In genomic region chr7:44524502-44524901, GRCm38 (mm10) we compare ENCODE assay signal across 8 mouse cellular contexts. TPM values are rescaled to one million over a fixed set of nuclear protein-coding genes. Genes with fewer than 3 reads are reported as not detected.
DNase-seq lines count a peak whose midpoint lies in the region; ATAC-seq and TF ChIP-seq lines count a peak whose summit lies in the region.
"Had no signal": no experiment of that assay in that cellular context is flagged by ENCODE, and none has a peak within 500 bp of the region (broad histone marks: within the 10 kb centered on the region; RNA-seq: fewer than 3 reads in every experiment).

TSS of gene Mybpc2 (minus strand) at chr7:44524656.

- no peak within 1 kb of the TSS for H3K4me3 ChIP-seq in embryonic facial prominence, embryonic 14.5 days (ENCODE audit: low read depth, low read length)
- peak within 1 kb of the TSS; percentile 2; the same call in 1 of the 2 replicates for H3K4me3 ChIP-seq in intestine, postnatal 0 days (ENCODE audit: low read depth, low read length)

- peak within 1 kb of the TSS; percentile 25; the same call in 1 of the 2 replicates for H3K4me2 ChIP-seq in embryonic facial prominence, embryonic 14.5 days (ENCODE audit: low read depth, low read length)
- peak within 1 kb of the TSS; percentile 55 for H3K4me2 ChIP-seq in intestine, postnatal 0 days (replicated peaks; ENCODE audit: low read depth)

- H3K9me3 ChIP-seq in embryonic facial prominence, embryonic 14.5 days (ENCODE audit: control insufficient read depth, low read length) = no peaks in the 10 kb centered on the region
- no peaks in the 10 kb centered on the region for H3K9me3 ChIP-seq in intestine, postnatal 0 days (ENCODE audit: control insufficient read depth)

- WGBS in embryonic facial prominence, embryonic 14.5 days = 25% methylated on average over 12 of the region's 12 CpGs
- 41% methylated on average over 12 of the region's 12 CpGs for WGBS in intestine, postnatal 0 days

- no peak for DNase-seq in embryonic facial prominence, embryonic 14.5 days (ENCODE audit: low spot score)
- DNase-seq in heart, adult 18-20 months = peak; percentile 47 to 55
- peak; percentile 48 to 59 for DNase-seq in lung, postnatal 4 days
- no peak for DNase-seq in frontal cortex, postnatal 10 days (ENCODE audit: low spot score in 2 of 2)
- DNase-seq in liver = no peak

- H3K4me1 ChIP-seq in embryonic facial prominence, embryonic 14.5 days (ENCODE audit: control insufficient read depth, insufficient read depth, low read length) = peaks cover 6% of the 10 kb centered on the region; the same call in 1 of the 2 replicates
- H3K4me1 ChIP-seq in intestine, postnatal 0 days (replicated peaks; ENCODE audit: control insufficient read depth, insufficient read depth, low read length) = peaks cover 3% of the 10 kb centered on the region; the same call in 1 of the 2 replicates

- TF ChIP-seq CTCF in intestine, postnatal 0 days (IDR thresholded peaks at IDR 0.05; ENCODE audit: low read depth) = no peak

- no peak for ATAC-seq in embryonic facial prominence, embryonic 14.5 days (ENCODE audit: low read depth)
- no peak for ATAC-seq in intestine, postnatal 0 days
- ATAC-seq in megakaryocyte progenitor cell, adult 5-6 weeks (replicated peaks; ENCODE audit: poor library complexity) = no peak

- H3K9ac ChIP-seq in embryonic facial prominence, embryonic 14.5 days (ENCODE audit: low read depth, low read length) = 0 out of 2 replicates have a peak within 1 kb of the TSS, but pooled peaks have one; percentile 16
- peak within 1 kb of the TSS; percentile 26; the same call in 1 of the 2 replicates for H3K9ac ChIP-seq in intestine, postnatal 0 days (ENCODE audit: low read depth, low read length)

- peaks cover 59% of the 10 kb centered on the region for H3K27me3 ChIP-seq in embryonic facial prominence, embryonic 14.5 days (replicated peaks; ENCODE audit: control insufficient read depth, insufficient read depth, low read length)
- H3K27me3 ChIP-seq in intestine, postnatal 0 days (replicated peaks; ENCODE audit: control insufficient read depth, insufficient read depth, low read length) = peaks cover 18% of the 10 kb centered on the region

- H3K36me3 ChIP-seq in embryonic facial prominence, embryonic 14.5 days (ENCODE audit: control insufficient read depth, insufficient read depth, low read length) = no peaks in the 10 kb centered on the region
- no peaks in the 10 kb centered on the region for H3K36me3 ChIP-seq in intestine, postnatal 0 days (ENCODE audit: control insufficient read depth, insufficient read depth)

- H3K27ac ChIP-seq in embryonic facial prominence, embryonic 14.5 days (replicated peaks; ENCODE audit: low read depth, low read length) = no peak within 1 kb of the TSS
- H3K27ac ChIP-seq in intestine, postnatal 0 days (ENCODE audit: low read depth, low read length) = no peak within 1 kb of the TSS

RNA-seq across cellular contexts. Expression of gene Mybpc2, which starts in this region (rescaled TPM):
- polyA plus RNA-seq in embryonic facial prominence, embryonic 14.5 days (2014; fragmentation: Nextera tagmentation; extraction: Ambion mirVana) = 0.38 and 0.57 TPM in 2 replicates
- total RNA-seq in heart, adult 18-20 months (2021) = 10 to 100 TPM; 10.2 to 10.8 TPM
- polyA plus RNA-seq in intestine, postnatal 0 days (2015; fragmentation: Nextera tagmentation; extraction: Ambion mirVana) = 0.13 and 0.18 TPM in 2 replicates
- not detected in 2 replicates for total RNA-seq in megakaryocyte progenitor cell, adult 5-6 weeks (2015)
- not detected in 2 replicates for total RNA-seq in megakaryocyte progenitor cell, adult 5-6 weeks (2017)
- polyA plus RNA-seq: neural tube, embryonic 11.5 days had no signal

Comparison
In these comparisons a context has a peak if more than half of its experiments do, and no peak if none do; other contexts are left out.
1. RNA of gene Mybpc2 (total RNA-seq): 10.2 to 10.8 TPM in heart, adult 18-20 months; not detected in megakaryocyte progenitor cell, adult 5-6 weeks; every median in the first group is over 10 times any median in the second.
2. DNase-seq: peak in heart, adult 18-20 months (2 of 2) and lung, postnatal 4 days (2 of 2); none in embryonic facial prominence, embryonic 14.5 days (single experiment), frontal cortex, postnatal 10 days (0 of 2) and liver (single experiment).